Mouse (Mus musculus): ENCODE measurements around the gene Pxdn. TPM values are rescaled to one million over a fixed set of nuclear protein-coding genes. Genes with fewer than 3 reads are reported as not detected.

The Pxdn gene
- polyA plus RNA-seq, 1 experiment, result 0.72 TPM

- no peak for TF ChIP-seq CTCF (IDR thresholded peaks at IDR 0.05; ENCODE audit: low read depth, low read length)
- no peak for TF ChIP-seq POLR2A (IDR thresholded peaks at IDR 0.05; ENCODE audit: borderline replicate concordance, low read depth, low read length)
- Histone ChIP-seq H3K4me3 (ENCODE audit: insufficient read depth, low read length) (no peak overlapping the region), H3K4me1 (ENCODE audit: control insufficient read depth, insufficient read depth, low read length) (no peaks in the 10 kb centered on the region), H3K27ac (ENCODE audit: insufficient read depth, low read depth, low read length) (no peak overlapping the region)
These were observed 71.3 kb downstream of the Pxdn start for GRCm38 (mm10) chr12:30008741-30009140.

DNA sequence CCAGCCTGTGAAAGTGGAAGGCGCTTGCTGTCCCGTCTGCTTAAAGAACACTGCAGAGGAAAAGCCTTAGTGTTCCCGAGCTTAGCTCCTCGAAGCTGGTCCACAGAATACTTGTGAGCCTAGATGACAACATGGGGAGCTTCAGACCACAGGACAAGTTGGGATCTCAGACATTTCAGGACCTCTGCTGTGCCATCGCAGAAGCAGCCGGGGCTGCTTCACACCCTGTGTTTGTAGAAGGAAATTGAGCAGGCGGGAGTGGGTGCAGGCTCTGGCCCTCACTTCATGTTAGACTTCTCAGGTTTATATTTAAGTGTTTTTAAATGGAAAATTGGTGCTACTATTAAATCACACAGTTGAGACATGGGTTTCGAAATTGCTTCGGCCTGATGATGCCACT is 78.1 kb downstream of the Pxdn start:
- no peak for TF ChIP-seq CTCF (IDR thresholded peaks at IDR 0.05; ENCODE audit: low read depth, low read length)
- TF ChIP-seq POLR2A (IDR thresholded peaks at IDR 0.05; ENCODE audit: borderline replicate concordance, low read depth, low read length), result no peak
- H3K4me1 ChIP-seq (ENCODE audit: control insufficient read depth, insufficient read depth, low read length), result no peaks in the 10 kb centered on the region
- no peak overlapping the region for H3K27ac ChIP-seq (ENCODE audit: insufficient read depth, low read depth, low read length)
- H3K4me3 ChIP-seq (ENCODE audit: insufficient read depth, low read length), result no peak overlapping the region

GRCm38 (mm10) chr12:30017131-30017530 is 79.7 kb downstream of the Pxdn start:
- H3K27ac ChIP-seq (ENCODE audit: insufficient read depth, low read depth, low read length), result no peak overlapping the region
- TF ChIP-seq CTCF (IDR thresholded peaks at IDR 0.05; ENCODE audit: low read depth, low read length) (no peak), POLR2A (IDR thresholded peaks at IDR 0.05; ENCODE audit: borderline replicate concordance, low read depth, low read length) (no peak)
- H3K4me3 ChIP-seq (ENCODE audit: insufficient read depth, low read length), result no peak overlapping the region
- no peaks in the 10 kb centered on the region for H3K4me1 ChIP-seq (ENCODE audit: control insufficient read depth, insufficient read depth, low read length)

DNA sequence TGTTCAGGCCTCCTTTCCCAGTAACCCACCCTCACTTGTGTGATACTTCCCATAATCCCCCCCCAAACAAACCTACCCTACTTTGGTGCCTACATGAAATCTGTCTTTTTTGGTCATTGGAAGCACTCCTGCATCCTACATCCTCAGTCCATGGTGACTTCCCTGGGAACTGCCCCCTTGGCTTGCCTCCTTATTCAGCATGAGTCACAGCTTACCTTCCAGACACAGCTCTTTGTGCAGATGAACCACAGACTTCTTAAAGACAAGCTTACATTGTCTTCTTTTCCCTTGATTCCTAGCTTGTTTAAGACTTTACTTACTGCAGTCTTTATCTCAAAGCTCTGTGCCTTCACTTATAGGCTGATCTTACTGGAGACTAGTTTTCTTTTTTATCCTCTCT is 83.0 kb downstream of the Pxdn start:
- TF ChIP-seq CTCF (IDR thresholded peaks at IDR 0.05; ENCODE audit: low read depth, low read length) (no peak), POLR2A (IDR thresholded peaks at IDR 0.05; ENCODE audit: borderline replicate concordance, low read depth, low read length) (no peak)
- no peak overlapping the region for H3K4me3 ChIP-seq (ENCODE audit: insufficient read depth, low read length)
- H3K27ac ChIP-seq (ENCODE audit: insufficient read depth, low read depth, low read length), result no peak overlapping the region
- H3K4me1 ChIP-seq (ENCODE audit: control insufficient read depth, insufficient read depth, low read length), result no peaks in the 10 kb centered on the region

DNA sequence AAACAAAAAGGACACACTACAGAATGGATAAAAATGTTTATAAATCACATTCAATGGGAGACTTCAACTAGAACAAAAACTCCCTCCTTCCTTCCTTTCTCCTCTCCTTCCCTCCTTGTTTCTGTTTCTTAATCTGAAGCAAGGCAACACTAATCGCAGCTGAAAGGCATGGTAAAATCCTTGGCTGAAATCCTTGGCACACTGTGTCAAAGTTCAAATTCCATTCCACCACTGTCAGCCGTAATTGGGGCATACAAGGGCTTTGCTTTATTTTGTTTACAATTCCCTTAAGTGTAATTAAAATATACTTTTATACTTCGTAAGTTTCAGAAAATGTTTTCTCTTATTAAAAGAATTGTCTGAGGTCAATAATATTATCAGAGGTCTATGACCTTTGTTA is 86.1 kb downstream of the Pxdn start:
- Histone ChIP-seq H3K4me1 (ENCODE audit: control insufficient read depth, insufficient read depth, low read length) (no peaks in the 10 kb centered on the region), H3K4me3 (ENCODE audit: insufficient read depth, low read length) (no peak overlapping the region), H3K27ac (ENCODE audit: insufficient read depth, low read depth, low read length) (no peak overlapping the region)
- TF ChIP-seq CTCF (IDR thresholded peaks at IDR 0.05; ENCODE audit: low read depth, low read length) (no peak), POLR2A (IDR thresholded peaks at IDR 0.05; ENCODE audit: borderline replicate concordance, low read depth, low read length) (no peak)

- Histone ChIP-seq H3K4me1 (ENCODE audit: control insufficient read depth, insufficient read depth, low read length) (no peaks in the 10 kb centered on the region), H3K4me3 (ENCODE audit: insufficient read depth, low read length) (no peak overlapping the region), H3K27ac (ENCODE audit: insufficient read depth, low read depth, low read length) (no peak overlapping the region)
- TF ChIP-seq CTCF (IDR thresholded peaks at IDR 0.05; ENCODE audit: low read depth, low read length) (no peak), POLR2A (IDR thresholded peaks at IDR 0.05; ENCODE audit: borderline replicate concordance, low read depth, low read length) (no peak)
These were observed 86.9 kb downstream of the Pxdn start for GRCm38 (mm10) chr12:30024264-30024825.

DNA sequence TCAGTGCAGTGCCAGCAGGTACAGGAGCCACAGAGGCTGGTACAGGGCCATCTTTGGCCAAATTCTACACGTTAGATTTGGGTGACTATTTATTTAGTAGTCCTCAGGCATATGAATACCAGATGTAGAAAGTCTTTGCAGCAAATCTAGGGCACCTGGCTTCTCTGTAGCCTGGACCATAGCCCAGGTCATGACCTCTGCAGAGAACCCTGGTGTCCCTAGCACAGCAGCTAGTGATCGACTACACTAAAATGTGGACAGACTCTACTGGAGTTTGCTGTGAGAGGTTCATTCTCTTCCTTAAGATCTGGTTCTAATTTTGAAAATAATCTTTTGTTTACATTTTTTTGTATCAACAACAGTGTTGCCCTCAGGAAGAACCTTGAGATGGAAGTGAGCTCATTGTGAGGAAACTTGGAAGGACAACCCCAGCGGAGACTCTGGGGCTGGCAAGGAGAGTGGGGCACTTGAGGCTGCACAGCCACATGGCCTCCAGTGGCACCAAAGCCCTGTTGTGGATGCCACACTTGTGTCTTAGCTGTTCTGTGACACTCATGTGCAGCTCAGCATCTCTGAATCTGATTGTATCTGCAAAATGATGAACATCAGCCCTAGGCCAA is 90.4 kb downstream of the Pxdn start:
- no peak overlapping the region for H3K4me3 ChIP-seq (ENCODE audit: insufficient read depth, low read length)
- H3K4me1 ChIP-seq (ENCODE audit: control insufficient read depth, insufficient read depth, low read length), result no peaks in the 10 kb centered on the region
- H3K27ac ChIP-seq (ENCODE audit: insufficient read depth, low read depth, low read length), result no peak overlapping the region
- TF ChIP-seq CTCF (IDR thresholded peaks at IDR 0.05; ENCODE audit: low read depth, low read length) (no peak), POLR2A (IDR thresholded peaks at IDR 0.05; ENCODE audit: borderline replicate concordance, low read depth, low read length) (no peak)

- Histone ChIP-seq H3K4me3 (ENCODE audit: insufficient read depth, low read length) (no peak overlapping the region), H3K4me1 (ENCODE audit: control insufficient read depth, insufficient read depth, low read length) (no peaks in the 10 kb centered on the region), H3K27ac (ENCODE audit: insufficient read depth, low read depth, low read length) (no peak overlapping the region)
- TF ChIP-seq CTCF (IDR thresholded peaks at IDR 0.05; ENCODE audit: low read depth, low read length) (no peak), POLR2A (IDR thresholded peaks at IDR 0.05; ENCODE audit: borderline replicate concordance, low read depth, low read length) (no peak)
These were observed 91.7 kb downstream of the Pxdn start for GRCm38 (mm10) chr12:30029111-30029510.

DNA sequence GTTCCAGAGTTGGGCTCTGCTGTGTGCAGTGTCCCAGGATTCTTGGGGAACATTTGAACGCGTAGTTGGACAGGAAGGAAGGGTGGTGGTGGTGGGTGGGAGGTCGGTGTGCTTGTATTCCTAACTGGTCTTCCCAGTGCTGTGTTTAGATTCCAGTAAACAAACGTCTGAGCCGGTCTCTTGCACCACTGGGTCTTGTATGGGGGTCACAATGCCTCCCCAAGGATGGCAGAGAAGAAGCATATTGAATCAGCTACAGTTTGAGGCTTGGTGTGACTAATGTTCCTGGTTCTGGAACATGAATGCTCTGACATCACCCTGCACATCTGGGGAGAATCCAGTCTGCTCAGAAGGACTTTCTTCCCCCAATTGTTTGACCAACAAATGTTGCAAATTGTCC is 93.2 kb downstream of the Pxdn start:
- Histone ChIP-seq H3K4me1 (ENCODE audit: control insufficient read depth, insufficient read depth, low read length) (no peaks in the 10 kb centered on the region), H3K27ac (ENCODE audit: insufficient read depth, low read depth, low read length) (no peak overlapping the region), H3K4me3 (ENCODE audit: insufficient read depth, low read length) (no peak overlapping the region)
- TF ChIP-seq CTCF (IDR thresholded peaks at IDR 0.05; ENCODE audit: low read depth, low read length) (no peak), POLR2A (IDR thresholded peaks at IDR 0.05; ENCODE audit: borderline replicate concordance, low read depth, low read length) (no peak)

- Histone ChIP-seq H3K4me3 (ENCODE audit: insufficient read depth, low read length) (no peak overlapping the region), H3K27ac (ENCODE audit: insufficient read depth, low read depth, low read length) (no peak overlapping the region), H3K4me1 (ENCODE audit: control insufficient read depth, insufficient read depth, low read length) (no peaks in the 10 kb centered on the region)
- no peak for TF ChIP-seq POLR2A (IDR thresholded peaks at IDR 0.05; ENCODE audit: borderline replicate concordance, low read depth, low read length)
These were observed 97.3 kb downstream of the Pxdn start for GRCm38 (mm10) chr12:30034681-30035080.
